Mouse (Mus musculus) forebrain, embryonic 11.5 days (tissue): ENCODE measurements around the gene Disc1. TPM values are rescaled to one million over a fixed set of nuclear protein-coding genes. Genes with fewer than 3 reads are reported as not detected.

ENCODE experiments used
- ATAC-seq: fragments of 200-750 bp; cut with Nextera tagmentation; replicated peaks from 2 replicates; pipeline ENCODE4 v1.8.0; 2017; ENCODE audit warnings: moderate TSS enrichment; ENCODE audit not compliant: low FRiP score
- DNase-seq: peaks from one replicate; pipeline ENCODE4 v3.0.0-alpha.2; 2017; ENCODE audit warnings: low spot score
- H3K27ac ChIP-seq: fragments of 300-500 bp; sonication (generic); 2 replicates; pipeline ENCODE4 v1.5.1; 2014; ENCODE audit warnings: low read depth, low read length
- H3K27me3 ChIP-seq: fragments of 300-500 bp; sonication (generic); 2 replicates; pipeline ENCODE4 v1.6.1; 2014; ENCODE audit warnings: mild to moderate bottlenecking, low read length, mixed read lengths; ENCODE audit not compliant: control insufficient read depth, insufficient read depth
- H3K36me3 ChIP-seq: fragments of 300-500 bp; sonication (generic); 2 replicates; pipeline ENCODE4 v1.6.1; 2014; ENCODE audit warnings: mild to moderate bottlenecking, low read length, moderate library complexity, mixed read lengths; ENCODE audit not compliant: control insufficient read depth, insufficient read depth
- H3K4me1 ChIP-seq: fragments of 300-500 bp; sonication (generic); replicated peaks from 2 replicates; pipeline ENCODE4 v1.6.1; 2014; ENCODE audit warnings: low read length, mixed read lengths; ENCODE audit not compliant: control insufficient read depth, insufficient read depth
- H3K4me2 ChIP-seq: fragments of 300-500 bp; sonication (generic); 2 replicates; pipeline ENCODE4 v1.6.1; 2014; ENCODE audit warnings: low read depth, mild to moderate bottlenecking, low read length, moderate library complexity, mixed read lengths; ENCODE audit not compliant: severe bottlenecking
- H3K4me3 ChIP-seq: fragments of 300-500 bp; sonication (generic); 2 replicates; pipeline ENCODE4 v1.5.1; 2014; ENCODE audit warnings: low read depth, low read length
- H3K9ac ChIP-seq: fragments of 300-500 bp; sonication (generic); 2 replicates; pipeline ENCODE4 v1.6.1; 2014; ENCODE audit warnings: low read length
- H3K9me3 ChIP-seq: fragments of 300-500 bp; sonication (generic); 2 replicates; pipeline ENCODE4 v1.6.1; 2016; ENCODE audit warnings: low read length, mixed read lengths; ENCODE audit not compliant: control insufficient read depth
- WGBS: fragments of 180-500 bp; shearing (Covaris S2); extraction: QIAGEN DNeasy Blood & Tissue Kit; methylation state at CpG from one replicate; pipeline ENCODE4 v1.1.7; 2014; 5-methylcytosine and 5-hydroxymethylcytosine counted together
- polyA plus RNA-seq: library from polyadenylated mRNA; unstranded; fragments of >200 nt; fragmentation: Nextera tagmentation; extraction: Ambion mirVana; gene quantifications from 2 replicates; pipeline ENCODE4 v1.2.1, GENCODE M21; 2014

Disc1 gene
- polyA plus RNA-seq, 1 experiment from 2014 or later: 1.3 TPM

DNA sequence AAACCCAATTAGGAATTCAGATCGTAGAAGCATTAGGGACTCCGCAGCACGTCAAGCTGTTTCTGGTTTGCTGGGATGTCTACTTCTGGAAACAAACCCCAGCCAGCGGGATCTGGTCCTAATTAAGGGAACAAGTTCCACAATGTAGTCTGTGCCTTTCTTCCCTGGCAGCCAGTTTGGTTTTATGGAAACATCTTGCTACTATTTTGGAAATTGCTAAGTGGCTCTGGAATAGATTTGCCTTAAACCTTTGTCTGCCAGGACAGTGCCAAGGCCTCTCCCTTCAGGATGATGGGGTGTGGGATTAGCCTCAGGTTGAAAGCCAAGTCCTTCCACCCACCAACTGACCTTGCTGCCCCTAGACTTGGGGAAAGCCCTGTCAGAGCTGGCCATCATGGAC, 164.7 kb downstream of the Disc1 start:
- Histone ChIP-seq H3K4me3 (no peak overlapping the region), H3K9ac (0 out of 2 replicates have a peak overlapping the region, but pooled peaks have one; percentile 3), H3K4me2 (peak overlapping the region; percentile 40; the same call in 1 of the 2 replicates), H3K27ac (peak overlapping the region; percentile 60), H3K4me1 (peaks cover 14% of the 10 kb centered on the region; the same call in 1 of the 2 replicates), H3K36me3 (no peaks in the 10 kb centered on the region), H3K9me3 (peaks cover 2% of the 10 kb centered on the region; the same call in 1 of the 2 replicates), H3K27me3 (no peaks in the 10 kb centered on the region; the same call in 1 of the 2 replicates)
- ATAC-seq (0 out of 2 replicates have a peak, but pooled peaks have one; percentile 36), DNase-seq (peak; percentile 64)
- 3% methylated on average over 4 of the region's 4 CpGs for WGBS

DNA sequence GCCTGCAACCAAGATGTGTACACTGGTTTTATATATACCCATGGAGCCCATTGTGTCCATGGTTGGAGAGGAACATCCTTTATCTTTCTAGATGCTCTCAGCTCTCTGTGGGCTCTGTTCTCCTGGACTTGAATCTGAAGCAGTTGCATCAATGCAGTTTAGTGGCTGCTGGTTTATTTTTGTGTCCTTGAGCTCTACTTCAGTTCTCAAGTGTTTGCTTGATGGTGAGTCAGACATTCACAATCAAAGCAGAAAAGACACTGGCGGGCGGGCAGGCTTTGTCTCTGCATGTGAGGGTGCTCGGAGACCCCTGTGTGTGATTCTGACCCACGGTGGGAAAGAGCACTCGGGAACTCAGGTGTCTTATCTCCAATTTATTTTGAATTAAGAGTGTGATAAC, 166.6 kb downstream of the Disc1 start:
- H3K9ac ChIP-seq: no peak overlapping the region
- H3K4me1 ChIP-seq: peaks cover 14% of the 10 kb centered on the region; the same call in 1 of the 2 replicates
- DNase-seq: no peak
- WGBS: 83% methylated on average over 5 of the region's 5 CpGs
- no peaks in the 10 kb centered on the region; the same call in 1 of the 2 replicates for H3K27me3 ChIP-seq
- no peak overlapping the region for H3K4me3 ChIP-seq
- H3K36me3 ChIP-seq: no peaks in the 10 kb centered on the region
- H3K27ac ChIP-seq: no peak overlapping the region
- ATAC-seq: no peak
- peaks cover 2% of the 10 kb centered on the region; the same call in 1 of the 2 replicates for H3K9me3 ChIP-seq
- H3K4me2 ChIP-seq: no peak overlapping the region

DNA sequence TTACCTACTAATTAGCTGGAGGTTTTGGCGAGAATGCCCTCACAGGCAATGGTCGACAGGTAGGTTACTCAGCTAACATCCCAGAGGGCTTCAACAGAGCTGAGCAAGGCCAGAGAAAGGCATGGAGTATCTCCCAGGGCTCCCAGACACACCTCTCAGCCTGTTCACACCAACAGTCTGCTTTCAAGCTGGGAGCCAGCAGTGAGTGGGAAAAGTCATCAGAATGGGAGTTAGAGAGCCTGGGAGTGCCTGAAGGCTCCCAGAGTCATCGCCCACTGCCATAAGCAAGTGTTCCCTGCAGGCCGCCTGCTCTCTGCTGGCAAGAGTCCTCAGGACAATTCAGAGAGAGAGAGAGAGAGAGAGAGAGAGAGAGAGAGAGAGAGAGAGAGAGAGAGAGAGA, 167.1 kb downstream of the Disc1 start:
- Histone ChIP-seq H3K36me3 (no peaks in the 10 kb centered on the region), H3K9me3 (peaks cover 2% of the 10 kb centered on the region; the same call in 1 of the 2 replicates), H3K4me3 (no peak overlapping the region), H3K27ac (no peak overlapping the region), H3K4me2 (no peak overlapping the region), H3K4me1 (peaks cover 14% of the 10 kb centered on the region; the same call in 1 of the 2 replicates), H3K27me3 (no peaks in the 10 kb centered on the region; the same call in 1 of the 2 replicates), H3K9ac (no peak overlapping the region)
- ATAC-seq (no peak), DNase-seq (no peak)
- WGBS: 73% methylated on average over 4 of the region's 4 CpGs

DNA sequence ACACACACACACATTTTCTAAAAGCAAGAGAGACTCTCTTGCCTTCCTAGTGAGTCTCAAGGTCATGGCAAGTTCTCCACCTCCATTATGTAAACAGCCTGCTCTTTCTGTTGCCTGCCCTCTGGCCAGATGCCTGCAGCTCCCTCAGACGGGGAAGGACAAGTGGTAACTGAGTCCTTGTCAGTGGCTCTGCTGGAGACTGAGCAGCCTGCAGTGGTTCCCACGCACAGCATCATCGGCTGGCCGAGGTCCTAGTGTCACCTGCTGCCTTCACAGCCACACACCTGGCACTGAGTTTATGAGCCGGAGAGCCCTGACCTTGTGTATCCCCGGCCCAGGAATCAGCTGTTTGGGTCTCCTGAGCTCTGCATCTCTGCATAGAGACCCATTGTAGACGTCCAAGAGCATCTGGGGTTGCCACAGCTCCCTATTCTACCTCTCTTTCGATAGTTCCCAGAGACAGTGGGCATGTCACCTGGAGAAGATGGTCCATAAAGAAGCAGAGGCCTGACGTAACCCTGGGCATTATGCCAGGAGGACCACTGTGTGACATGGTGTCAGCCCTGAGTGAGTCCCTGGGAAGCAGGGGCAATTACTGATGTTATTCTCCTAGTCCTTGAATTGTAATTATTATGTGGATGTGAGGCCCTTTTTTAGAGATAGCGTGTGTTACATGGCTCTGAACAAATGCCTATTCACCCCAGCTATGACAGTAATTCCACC, 169.2 kb downstream of the Disc1 start:
- no peak for ATAC-seq
- H3K4me1 ChIP-seq: peaks cover 6% of the 10 kb centered on the region; the same call in 1 of the 2 replicates
- 67% methylated on average over 10 of the region's 10 CpGs for WGBS
- H3K36me3 ChIP-seq: no peaks in the 10 kb centered on the region
- no peak overlapping the region for H3K4me2 ChIP-seq
- H3K27me3 ChIP-seq: no peaks in the 10 kb centered on the region; the same call in 1 of the 2 replicates
- H3K4me3 ChIP-seq: no peak overlapping the region
- H3K27ac ChIP-seq: no peak overlapping the region
- no peaks in the 10 kb centered on the region for H3K9me3 ChIP-seq
- no peak for DNase-seq
- H3K9ac ChIP-seq: no peak overlapping the region

DNA sequence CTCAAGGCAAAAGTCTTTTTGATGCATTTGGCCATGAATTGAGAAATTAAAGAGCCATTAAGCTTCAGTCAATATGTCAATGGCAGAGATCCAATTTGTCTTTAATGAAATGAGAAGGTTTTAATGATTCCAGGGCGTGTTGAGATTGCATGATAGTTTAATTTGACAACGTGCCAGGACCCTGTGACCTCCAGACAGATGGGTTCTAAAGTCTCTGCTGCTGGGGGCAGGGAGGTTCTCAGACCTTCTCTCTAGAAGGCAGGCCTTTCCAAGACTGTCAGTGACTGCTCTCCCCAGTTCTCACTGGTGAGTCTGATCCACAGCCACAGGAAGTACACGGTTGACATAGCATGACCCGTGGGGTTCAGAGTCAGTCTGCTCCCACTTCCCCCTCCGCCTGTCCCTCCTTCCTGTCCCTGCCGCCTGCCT, 170.3 kb downstream of the Disc1 start:
- Histone ChIP-seq H3K27me3 (no peaks in the 10 kb centered on the region; the same call in 1 of the 2 replicates), H3K36me3 (no peaks in the 10 kb centered on the region), H3K4me3 (no peak overlapping the region), H3K9me3 (no peaks in the 10 kb centered on the region), H3K4me2 (no peak overlapping the region), H3K27ac (no peak overlapping the region), H3K9ac (no peak overlapping the region), H3K4me1 (no peaks in the 10 kb centered on the region; the same call in 1 of the 2 replicates)
- DNase-seq: no peak
- ATAC-seq: no peak
- WGBS: 75% methylated on average over 6 of the region's 6 CpGs

DNA sequence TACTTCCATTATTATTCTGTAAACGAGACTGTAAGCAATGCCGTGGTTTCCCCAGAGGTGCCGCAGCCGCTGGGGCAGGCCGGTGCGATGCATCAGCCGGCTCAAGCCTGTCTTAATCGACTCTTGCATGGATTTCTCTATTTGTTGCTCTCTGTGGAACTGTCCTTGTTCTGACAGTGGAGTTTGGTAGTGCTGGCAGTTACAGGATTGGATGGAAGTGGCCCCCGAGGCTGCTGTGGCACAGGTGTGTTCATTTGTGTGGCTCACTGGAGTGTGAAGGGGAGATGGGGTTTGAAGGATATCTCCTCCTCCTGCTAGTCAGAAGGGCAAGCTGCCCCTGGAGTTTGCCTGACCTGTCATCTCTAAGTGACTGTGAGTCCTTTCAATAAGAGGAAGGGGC, 171.3 kb downstream of the Disc1 start:
- WGBS: 89% methylated on average over 9 of the region's 9 CpGs
- no peak for ATAC-seq
- no peaks in the 10 kb centered on the region; the same call in 1 of the 2 replicates for H3K4me1 ChIP-seq

DNA sequence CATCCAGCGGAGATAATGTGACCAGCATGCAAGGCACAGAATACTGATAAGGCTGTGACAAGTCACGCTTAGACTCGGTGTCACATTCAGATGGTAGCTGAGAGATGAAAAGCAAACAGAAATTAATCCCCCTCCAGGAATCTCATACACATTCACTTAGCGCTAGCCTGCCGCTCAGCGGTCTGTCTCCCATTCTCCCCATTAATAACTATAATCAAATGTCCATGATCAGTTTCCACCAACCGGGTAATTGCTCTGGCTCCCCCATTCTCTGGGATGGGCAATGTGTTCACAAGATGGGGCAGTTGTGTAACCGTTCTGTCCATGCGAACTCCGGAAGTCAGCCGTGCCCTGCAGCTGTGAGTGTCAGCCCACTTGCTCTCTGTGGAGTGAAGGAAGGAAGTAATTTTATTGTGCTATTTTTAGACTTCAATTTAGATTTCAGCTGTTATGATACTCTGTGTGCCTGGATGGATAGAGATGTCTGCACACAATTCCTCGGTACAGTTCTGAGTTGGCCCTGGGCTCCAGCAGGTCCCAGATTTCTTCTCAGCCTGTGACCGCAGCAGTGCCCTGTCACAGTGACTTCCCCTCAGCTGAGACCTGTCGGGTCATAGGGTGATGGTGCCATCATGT, 173.1 kb downstream of the Disc1 start:
- 73% methylated on average over 14 of the region's 14 CpGs for WGBS
- no peak for DNase-seq
- H3K4me3 ChIP-seq: no peak overlapping the region
- H3K4me1 ChIP-seq: no peaks in the 10 kb centered on the region; the same call in 1 of the 2 replicates
- H3K4me2 ChIP-seq: no peak overlapping the region
- no peak overlapping the region for H3K27ac ChIP-seq
- H3K9ac ChIP-seq: no peak overlapping the region
- H3K9me3 ChIP-seq: no peaks in the 10 kb centered on the region
- H3K27me3 ChIP-seq: no peaks in the 10 kb centered on the region
- H3K36me3 ChIP-seq: no peaks in the 10 kb centered on the region
- ATAC-seq: no peak

More for the DNA sequence above, 171.3 kb downstream of the Disc1 start:
- Histone ChIP-seq H3K9me3 (no peaks in the 10 kb centered on the region), H3K4me2 (no peak overlapping the region), H3K27ac (no peak overlapping the region), H3K9ac (no peak overlapping the region), H3K36me3 (no peaks in the 10 kb centered on the region), H3K4me3 (no peak overlapping the region), H3K27me3 (no peaks in the 10 kb centered on the region)
- DNase-seq: no peak

DNA sequence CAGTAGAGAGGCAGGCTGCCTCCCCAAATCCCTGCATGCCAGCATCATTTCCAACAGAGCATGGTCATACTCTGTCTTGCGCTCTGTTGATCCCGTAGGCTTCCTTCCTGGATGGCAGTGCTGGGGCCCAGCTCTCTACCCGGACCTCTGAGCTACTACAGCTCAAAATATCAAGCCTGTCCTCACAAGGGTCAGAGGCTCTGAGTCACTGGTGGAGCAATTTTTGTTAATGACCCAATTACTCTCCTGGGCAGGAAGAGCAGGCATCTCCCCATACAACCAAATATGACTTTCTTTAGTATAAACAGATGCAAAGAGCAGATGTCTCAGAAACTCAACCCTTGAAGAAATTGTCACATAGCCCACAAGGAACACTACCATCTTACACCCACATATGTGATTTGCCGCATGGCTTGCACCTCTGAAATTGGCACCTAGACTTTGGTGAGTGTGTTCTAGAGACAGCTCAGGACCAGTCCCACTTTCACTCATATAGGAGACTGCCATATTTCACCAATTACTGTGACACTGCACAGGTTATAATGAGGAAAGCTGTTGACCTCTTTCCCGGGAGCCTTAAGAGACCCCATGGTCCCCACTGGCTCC, 176.6 kb downstream of the Disc1 start:
- Histone ChIP-seq H3K9me3 (no peaks in the 10 kb centered on the region), H3K36me3 (no peaks in the 10 kb centered on the region), H3K4me1 (no peaks in the 10 kb centered on the region; the same call in 1 of the 2 replicates), H3K27me3 (no peaks in the 10 kb centered on the region), H3K4me2 (no peak overlapping the region), H3K27ac (no peak overlapping the region), H3K4me3 (no peak overlapping the region), H3K9ac (no peak overlapping the region)
- 88% methylated on average over 5 of the region's 5 CpGs for WGBS
- DNase-seq (no peak), ATAC-seq (no peak)
